13 mouse cellular contexts compared by ENCODE assay signal in the genomic region with DNA sequence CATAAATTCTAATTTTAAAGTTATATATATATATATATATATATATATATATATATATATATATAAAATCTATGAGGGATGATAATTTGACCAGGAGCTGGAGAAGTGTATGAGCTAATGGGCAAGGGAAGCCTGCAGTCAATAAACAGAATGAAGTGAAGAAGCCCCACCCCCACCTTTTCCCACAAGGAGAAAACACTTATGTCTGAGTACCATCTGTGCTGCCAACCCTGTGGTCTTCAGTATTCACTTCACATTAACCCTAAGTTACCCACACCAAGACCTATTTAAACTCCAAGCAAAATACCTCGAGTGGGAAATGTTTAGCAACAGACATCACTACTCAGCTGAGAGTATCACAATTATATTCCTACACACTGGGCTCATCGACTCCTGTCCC. TPM values are rescaled to one million over a fixed set of nuclear protein-coding genes. Genes with fewer than 3 reads are reported as not detected.
A peak's percentile ranks its signal among the peaks of the same experiment; 100 is the strongest.
DNase-seq lines count a peak whose midpoint lies in the region; ATAC-seq and TF ChIP-seq lines count a peak whose summit lies in the region.
"Had no signal": no experiment of that assay in that cellular context is flagged by ENCODE, and none has a peak within 500 bp of the region (broad histone marks: within the 10 kb centered on the region; RNA-seq: fewer than 3 reads in every experiment).

No protein-coding gene starts in this region.

- WGBS in forebrain, embryonic 16.5 days: 9% methylated on average over 2 of the region's 2 CpGs
- 58% methylated on average over 2 of the region's 2 CpGs for WGBS in midbrain, embryonic 11.5 days

- intact Hi-C loops in left cerebral cortex, postnatal 4 days (cut with DNase I): loop anchor here (5.0 kb wide), 1 partner anchor 44 kb away; no protein-coding TSS in a partner anchor
- intact Hi-C loops in left cerebral cortex, adult 2 months (cut with DNase I): loop anchor here (5.0 kb wide), 1 partner anchor 661 kb away; no protein-coding TSS in a partner anchor

- no peak overlapping the region for H3K27ac ChIP-seq in left cerebral cortex, adult 2 months
- H3K27ac ChIP-seq in forebrain, embryonic 16.5 days (ENCODE audit: low read length): peak overlapping the region; percentile 90
- no peak overlapping the region; the same call in 1 of the 2 replicates for H3K27ac ChIP-seq in midbrain, embryonic 11.5 days (ENCODE audit: low read depth, low read length)
- H3K27ac ChIP-seq: intestine, embryonic 15.5 days; limb, embryonic 12.5 days; stomach, postnatal 0 days had no signal

- H3K9ac ChIP-seq in forebrain, embryonic 16.5 days (replicated peaks; ENCODE audit: low read depth, low read length): no peak overlapping the region
- H3K9ac ChIP-seq in midbrain, embryonic 11.5 days (ENCODE audit: low read length): no peak overlapping the region
- H3K9ac ChIP-seq: intestine, embryonic 15.5 days; limb, embryonic 12.5 days had no signal

- no peaks in the 10 kb centered on the region for H3K36me3 ChIP-seq in forebrain, embryonic 16.5 days (ENCODE audit: control insufficient read depth, insufficient read depth)
- no peaks in the 10 kb centered on the region for H3K36me3 ChIP-seq in midbrain, embryonic 11.5 days (ENCODE audit: control insufficient read depth, insufficient read depth, low read length)
- H3K36me3 ChIP-seq: intestine, embryonic 15.5 days; limb, embryonic 12.5 days had no signal

- no peak for TF ChIP-seq CTCF in left cerebral cortex, adult 2 months (IDR thresholded peaks at IDR 0.05)

- H3K4me1 ChIP-seq in forebrain, embryonic 16.5 days (replicated peaks; ENCODE audit: control insufficient read depth, insufficient read depth, low read length): peaks cover 44% of the 10 kb centered on the region
- H3K4me1 ChIP-seq in midbrain, embryonic 11.5 days (ENCODE audit: control insufficient read depth, insufficient read depth, low read length): peaks cover 31% of the 10 kb centered on the region
- H3K4me1 ChIP-seq: intestine, embryonic 15.5 days had no signal

- H3K4me2 ChIP-seq in forebrain, embryonic 16.5 days (ENCODE audit: low read length): peak overlapping the region; percentile 43
- 0 out of 2 replicates have a peak overlapping the region, but pooled peaks have one; percentile 36 for H3K4me2 ChIP-seq in midbrain, embryonic 11.5 days
- H3K4me2 ChIP-seq: intestine, embryonic 15.5 days had no signal

- no peaks in the 10 kb centered on the region for H3K9me3 ChIP-seq in forebrain, embryonic 16.5 days (ENCODE audit: control insufficient read depth, low read length)
- H3K9me3 ChIP-seq in midbrain, embryonic 11.5 days (ENCODE audit: control insufficient read depth, low read length): no peaks in the 10 kb centered on the region
- H3K9me3 ChIP-seq: intestine, embryonic 15.5 days; limb, embryonic 12.5 days had no signal

- no peak for ATAC-seq in forebrain, embryonic 16.5 days
- no peak for ATAC-seq in midbrain, embryonic 11.5 days (ENCODE audit: low FRiP score)
- ATAC-seq: intestine, embryonic 15.5 days had no signal

- no peak overlapping the region for H3K4me3 ChIP-seq in left cerebral cortex, adult 2 months
- no peak overlapping the region for H3K4me3 ChIP-seq in forebrain, embryonic 16.5 days (replicated peaks; ENCODE audit: low read length)
- no peak overlapping the region for H3K4me3 ChIP-seq in midbrain, embryonic 11.5 days (ENCODE audit: low read depth, low read length)
- H3K4me3 ChIP-seq: intestine, embryonic 15.5 days; limb, embryonic 12.5 days had no signal

- peak; percentile 35 for DNase-seq in left cerebral cortex, postnatal 4 days
- no peak for DNase-seq in left cerebral cortex, adult 2 months (ENCODE audit: extremely low spot score in 1 of 2, low spot score in 2 of 2)
- DNase-seq in midbrain, embryonic 11.5 days (ENCODE audit: low spot score, missing footprints): peak; percentile 88
- DNase-seq in retina, postnatal 1 day: peak; percentile 33
- no peak for DNase-seq in layer of hippocampus, adult 18-20 months (ENCODE audit: low spot score in 2 of 2)
- no peak for DNase-seq in heart, adult 18-20 months
- DNase-seq: adrenal gland, postnatal 25 days; spleen, adult 18-20 months; thymus, postnatal 36 days had no signal

- H3K27me3 ChIP-seq in forebrain, embryonic 16.5 days (replicated peaks; ENCODE audit: control insufficient read depth, insufficient read depth, low read length): no peaks in the 10 kb centered on the region
- H3K27me3 ChIP-seq in midbrain, embryonic 11.5 days (ENCODE audit: control insufficient read depth, insufficient read depth, low read length): peaks cover 2% of the 10 kb centered on the region; the same call in 1 of the 2 replicates
- H3K27me3 ChIP-seq: intestine, embryonic 15.5 days had no signal

RNA-seq across cellular contexts. Expression of a gene that starts 53.8 kb away (rescaled TPM):
- 1 to 10 TPM; 4.2 to 5.3 TPM for total RNA-seq in left cerebral cortex, postnatal 4 days (2021)
- under 1 TPM; 0.45 to 0.58 TPM for total RNA-seq in left cerebral cortex, adult 2 months (2021)
- 4.5 and 4.6 TPM in 2 replicates for polyA plus RNA-seq in forebrain, embryonic 16.5 days (2015; fragmentation: Nextera tagmentation; extraction: Ambion mirVana)
- 2.3 and 2.8 TPM in 2 replicates for polyA plus RNA-seq in midbrain, embryonic 11.5 days (2014; fragmentation: Nextera tagmentation; extraction: Ambion mirVana)
- total RNA-seq in layer of hippocampus, adult 18-20 months (2021): 1 to 10 TPM in 1 of 2 experiments, under 1 TPM in 1; 0.68 to 1.2 TPM
- total RNA-seq in heart, adult 18-20 months (2021): not detected

Comparison
In these comparisons a context has a peak if more than half of its experiments do, and no peak if none do; other contexts are left out.
1. DNase-seq: peak in left cerebral cortex, postnatal 4 days (single experiment), midbrain, embryonic 11.5 days (single experiment) and retina, postnatal 1 day (single experiment); none in left cerebral cortex, adult 2 months (0 of 2), layer of hippocampus, adult 18-20 months (0 of 2) and heart, adult 18-20 months (0 of 2).